Mouse (Mus musculus) layer of hippocampus, postnatal 36 days (tissue): ENCODE data around the gene Yes1. TPM values are rescaled to one million over a fixed set of nuclear protein-coding genes. Genes with fewer than 3 reads are reported as not detected.
"Not testable (repeated sequence)": the region's sequence is repeated elsewhere in the genome, so short reads cannot be mapped to it uniquely, and the experiment has no call there.

Source experiments
- DNase-seq, 2 experiments: peaks; one replicate each; pipeline ENCODE4 v3.0.0; 2022
- total RNA-seq, 2 experiments: library from RNA; stranded (reverse); gene quantifications; 2 replicates each; pipeline ENCODE4 v1.2.3; 2021

Yes1 gene
- total RNA-seq, 2 experiments from 2014 or later = 12.8 to 13.9 TPM

DNA sequence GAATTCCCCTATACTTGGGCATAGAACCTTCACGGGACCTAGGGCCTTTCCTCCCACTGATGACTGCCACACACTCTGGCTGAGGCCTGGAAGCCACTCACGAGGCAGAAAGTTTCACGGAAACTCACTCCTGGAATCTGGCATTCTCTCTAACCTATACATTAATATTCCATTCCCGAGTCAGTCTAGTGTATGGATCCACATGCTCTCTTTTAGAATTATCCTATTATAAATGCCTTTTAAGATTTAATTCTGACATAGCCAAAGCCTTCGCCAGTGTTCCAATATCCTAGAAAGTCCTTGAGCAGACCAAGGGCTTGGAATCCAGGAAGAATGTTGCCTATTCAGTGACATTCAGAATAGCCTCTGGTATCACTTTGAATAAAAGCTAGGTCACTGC is 100.5 kb downstream of the Yes1 start:
- no peak for DNase-seq

DNA sequence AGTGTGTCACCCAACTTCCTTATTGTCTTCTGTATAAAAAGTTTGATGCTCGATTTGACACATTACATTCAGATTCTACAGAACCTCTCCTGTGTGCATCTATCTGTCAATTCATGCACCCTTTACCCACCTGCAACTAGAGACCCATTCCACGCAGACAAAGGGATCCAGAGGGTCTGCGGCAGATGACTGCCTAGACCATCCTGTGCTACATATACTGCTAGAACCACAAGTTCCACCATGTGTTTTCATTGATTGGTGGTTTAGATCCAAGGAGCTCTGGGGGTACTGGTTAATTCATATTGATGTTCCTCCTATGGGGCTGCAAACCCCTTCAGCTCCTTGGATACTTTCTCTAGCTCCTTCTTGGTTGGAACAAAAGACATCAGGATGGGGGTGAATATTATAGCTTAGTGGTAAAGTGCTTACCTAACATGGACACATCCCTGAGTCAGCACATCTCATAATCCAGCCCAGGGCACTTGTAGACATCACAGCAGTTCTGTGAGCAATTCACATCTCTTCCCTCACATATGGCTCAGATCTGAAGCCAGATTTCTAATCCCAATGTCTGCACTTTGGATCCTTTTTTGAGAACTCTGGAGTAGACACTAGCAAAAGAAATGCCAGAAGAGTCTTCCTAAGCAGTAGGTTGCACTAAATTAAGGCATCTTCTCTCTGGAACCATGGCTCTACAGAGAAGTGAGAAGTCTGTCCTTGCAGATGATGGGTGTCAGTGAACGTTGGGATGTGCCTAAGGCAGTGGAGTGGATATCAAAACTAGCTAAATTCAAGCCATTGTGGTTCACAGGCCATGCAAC is 101.5 kb downstream of the Yes1 start:
- no peak for DNase-seq

DNA sequence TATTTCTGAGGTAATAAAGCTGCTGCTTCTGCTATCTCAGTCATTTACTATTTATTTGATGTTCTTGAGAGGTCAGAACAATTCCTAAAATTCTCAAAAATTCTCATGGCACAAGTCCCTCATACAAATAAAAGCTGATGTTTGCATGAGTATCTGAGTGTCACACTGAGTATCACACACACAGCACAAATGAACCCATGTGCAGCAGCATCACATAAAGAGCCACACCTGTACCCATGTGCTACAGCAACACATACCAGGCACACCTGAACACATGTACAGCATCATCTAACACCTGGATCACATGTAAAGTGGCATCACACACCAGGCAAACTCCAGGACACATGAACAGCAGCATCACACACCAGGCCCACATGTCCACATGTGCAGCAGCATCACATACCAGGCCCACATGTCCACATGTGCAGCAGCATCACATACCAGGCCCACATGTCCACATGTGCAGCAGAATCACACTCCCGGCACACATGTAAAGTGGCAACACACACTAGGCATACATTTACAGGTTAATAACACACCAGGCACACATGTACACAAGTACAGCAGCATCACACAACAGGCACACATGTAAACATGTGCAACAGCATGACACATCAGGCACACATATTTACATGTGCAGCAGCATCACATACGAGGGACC is 102.2 kb downstream of the Yes1 start:
- no peak for DNase-seq

DNA sequence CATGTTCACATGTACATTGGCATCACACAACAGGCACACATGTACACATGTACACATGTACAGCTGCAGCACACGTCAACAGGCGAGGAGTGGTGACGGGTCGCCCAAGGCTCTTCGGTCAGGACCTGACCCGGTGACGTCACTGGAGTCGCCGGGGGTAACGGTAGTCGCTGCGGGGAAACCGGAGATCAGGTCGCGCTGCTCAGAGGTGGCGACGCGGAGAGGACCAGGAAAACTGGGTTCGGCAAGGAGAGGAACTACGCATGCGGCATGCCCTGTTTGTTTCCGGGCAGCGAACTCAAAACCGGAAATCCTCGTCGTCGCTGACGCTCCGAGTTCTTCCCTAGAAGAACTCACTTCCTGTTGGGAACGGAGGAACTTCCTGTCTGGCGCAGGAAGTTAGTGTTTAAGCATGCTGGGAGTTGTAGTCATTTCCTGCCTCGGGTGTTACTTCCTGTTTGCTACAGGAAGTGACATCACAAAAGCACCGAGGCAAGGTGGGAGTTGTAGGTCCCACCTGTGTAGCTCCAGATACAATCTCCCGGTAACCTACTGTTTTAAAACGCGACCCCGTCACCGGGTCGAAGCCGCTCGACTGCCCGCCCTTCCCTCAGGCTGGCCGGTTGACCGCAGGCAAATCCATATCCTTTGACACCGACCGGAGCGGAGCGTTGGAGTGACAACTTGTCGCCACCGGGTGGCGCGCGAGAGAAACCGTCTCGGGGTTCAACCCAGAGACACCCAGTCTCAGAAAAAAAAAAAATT is 102.9 kb downstream of the Yes1 start:
- DNase-seq = peak; percentile 86 to 88

DNA sequence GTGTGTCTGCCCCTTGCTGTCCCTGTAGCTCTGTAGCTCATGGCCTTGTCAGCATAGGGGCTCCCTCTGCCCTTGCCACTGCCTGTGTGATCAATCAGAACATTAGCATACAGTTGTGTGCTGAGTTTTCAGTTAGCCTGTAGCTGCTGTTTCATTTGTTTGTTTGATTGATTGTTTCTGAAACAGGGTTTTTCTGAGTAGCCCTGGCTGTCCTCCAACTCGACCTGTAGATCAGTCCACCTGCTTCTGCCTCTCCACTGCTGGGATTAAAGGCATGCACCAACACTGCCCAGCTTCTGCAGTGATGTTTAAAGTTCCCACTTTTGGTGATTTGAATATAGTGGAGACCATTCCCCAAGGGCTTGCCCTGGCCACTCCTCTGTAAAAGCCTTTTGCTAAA is 106.8 kb downstream of the Yes1 start:
- DNase-seq = no peak

DNA sequence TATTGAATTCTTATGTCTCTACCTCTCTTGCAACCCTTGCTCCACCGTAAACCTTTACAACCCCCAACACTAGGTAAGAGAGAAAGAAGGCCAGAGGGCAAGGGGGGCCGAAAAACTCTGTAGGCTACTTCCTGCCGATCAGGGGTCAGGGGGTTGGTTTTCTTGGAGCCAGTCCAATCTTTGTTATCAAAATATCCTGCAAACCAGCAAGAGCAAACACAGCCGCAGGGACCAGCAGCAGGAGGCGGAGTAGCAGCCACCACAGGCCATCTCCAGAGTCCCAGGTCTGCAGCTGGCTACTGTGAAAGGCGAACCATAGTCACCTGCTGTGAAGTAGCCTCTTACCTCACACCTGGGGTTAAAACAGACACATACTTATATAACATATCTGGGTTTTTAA is 107.9 kb downstream of the Yes1 start:
- DNase-seq = no peak

DNA sequence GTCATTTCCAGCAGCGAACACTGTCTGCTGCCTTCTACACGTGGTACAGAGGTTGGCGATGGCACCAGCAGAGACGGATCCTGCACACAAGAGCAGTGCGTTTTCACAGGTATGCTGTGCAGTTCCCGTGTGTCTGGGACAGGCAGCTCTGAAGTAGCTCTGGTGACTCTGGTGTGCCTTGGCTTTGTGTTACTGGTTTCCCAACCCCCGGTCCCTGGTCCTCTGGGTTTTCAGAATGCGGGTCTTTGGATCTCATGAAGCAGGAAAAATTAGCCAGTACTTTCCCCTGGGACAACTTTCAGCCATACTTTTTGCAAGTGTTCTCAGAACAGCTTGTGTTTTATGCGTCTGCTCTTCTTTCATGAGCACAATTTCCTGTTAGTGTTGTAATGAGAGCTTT is 109.4 kb downstream of the Yes1 start:
- DNase-seq = no peak

DNA sequence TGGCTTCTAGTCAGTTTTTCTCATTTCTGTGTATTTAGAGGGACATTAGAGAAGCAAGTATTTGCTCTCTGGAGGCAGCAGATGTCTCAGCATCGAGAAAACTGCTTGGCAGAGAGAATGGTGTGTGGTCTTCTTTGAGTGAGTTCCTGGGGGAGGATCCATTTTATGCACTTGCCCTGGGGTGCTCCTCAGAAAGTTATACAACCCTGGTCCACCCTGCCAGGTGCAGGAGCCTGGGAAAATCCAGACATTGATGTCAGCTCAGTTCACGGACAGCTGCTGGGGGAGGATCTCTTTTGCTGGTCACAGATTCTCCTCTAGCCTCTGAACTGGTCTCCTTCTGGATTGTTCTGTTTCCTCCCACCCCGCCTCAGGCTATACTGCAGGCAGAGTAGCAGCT is 110.3 kb downstream of the Yes1 start:
- DNase-seq = no peak

DNA sequence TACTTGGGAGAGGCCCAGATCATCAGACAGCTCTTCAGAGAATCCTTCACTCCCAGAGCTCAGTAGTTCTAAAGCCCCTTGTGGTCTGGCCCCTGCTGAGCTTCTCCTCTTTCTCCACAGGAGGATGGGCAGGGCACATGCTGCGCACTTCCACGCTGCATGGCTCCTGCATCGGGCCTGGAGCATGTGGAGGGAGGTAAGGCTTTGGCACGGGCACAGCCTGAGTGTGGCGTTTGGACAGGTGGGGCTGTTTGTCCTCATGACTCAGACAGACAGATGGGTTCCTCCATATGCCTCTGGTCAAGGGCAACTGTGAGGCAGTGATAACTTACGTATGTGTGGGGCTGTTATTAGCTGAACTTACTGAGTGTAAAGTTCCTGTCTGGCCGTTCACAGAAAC is 111.3 kb downstream of the Yes1 start:
- DNase-seq = no peak

DNA sequence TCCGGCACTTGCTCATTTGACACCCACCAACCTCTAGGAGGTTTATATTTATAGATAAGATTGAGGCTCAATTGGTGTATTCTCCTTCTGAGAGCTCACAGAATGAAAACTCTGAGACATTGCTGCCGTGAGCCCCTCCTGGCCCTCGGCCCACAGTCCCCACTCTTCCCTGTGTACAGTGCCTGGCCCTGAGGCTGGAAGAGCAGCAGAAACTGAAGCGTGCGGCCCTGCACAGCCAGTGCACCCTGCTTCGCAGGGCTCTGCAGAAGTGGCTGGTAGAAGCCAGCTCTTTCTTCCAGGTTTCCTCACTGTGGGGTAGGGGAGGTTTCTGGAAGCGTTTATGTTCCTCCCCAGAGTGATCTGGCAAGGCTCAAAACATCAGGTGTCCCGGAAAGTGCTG is 111.7 kb downstream of the Yes1 start:
- not testable (repeated sequence) for DNase-seq

DNA sequence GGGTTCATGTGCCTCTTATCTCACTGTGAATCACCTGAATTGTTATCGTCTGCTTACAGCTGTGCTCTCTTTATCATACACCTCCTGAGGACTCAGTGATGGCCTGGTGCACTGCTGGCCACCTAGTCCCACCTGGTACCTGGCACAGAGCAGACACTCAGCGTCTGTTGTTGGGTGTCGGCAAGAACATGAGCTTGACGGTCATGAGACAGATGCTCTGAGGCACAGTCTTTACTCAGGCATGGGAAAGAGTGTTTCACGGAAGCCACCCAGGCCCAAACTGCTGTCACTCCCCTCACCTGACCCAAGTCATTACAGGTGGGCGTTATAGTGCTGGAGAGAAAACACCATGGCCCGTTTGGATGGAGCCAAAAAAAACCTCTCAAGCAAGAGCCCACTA is 113.0 kb downstream of the Yes1 start:
- no peak for DNase-seq

DNA sequence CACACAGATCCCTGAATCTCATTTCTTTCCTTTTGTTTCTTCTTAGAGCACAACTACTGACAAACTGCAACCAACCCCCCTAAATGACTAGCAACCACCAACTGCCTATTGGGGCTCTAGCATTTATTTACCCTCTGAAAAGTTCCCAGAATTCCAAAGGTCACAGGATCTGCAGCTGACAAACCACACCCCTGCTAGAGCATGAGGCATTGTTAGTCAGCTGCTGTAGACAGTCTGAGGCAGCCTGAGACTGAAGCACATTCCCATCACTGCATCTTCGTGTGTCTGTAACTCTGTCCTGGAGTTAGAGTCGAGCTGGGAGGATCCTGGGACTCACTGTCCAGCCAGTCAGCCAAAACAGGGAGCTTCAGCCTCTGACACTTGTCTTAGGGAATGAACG is 114.4 kb downstream of the Yes1 start:
- DNase-seq = not testable (repeated sequence)

DNA sequence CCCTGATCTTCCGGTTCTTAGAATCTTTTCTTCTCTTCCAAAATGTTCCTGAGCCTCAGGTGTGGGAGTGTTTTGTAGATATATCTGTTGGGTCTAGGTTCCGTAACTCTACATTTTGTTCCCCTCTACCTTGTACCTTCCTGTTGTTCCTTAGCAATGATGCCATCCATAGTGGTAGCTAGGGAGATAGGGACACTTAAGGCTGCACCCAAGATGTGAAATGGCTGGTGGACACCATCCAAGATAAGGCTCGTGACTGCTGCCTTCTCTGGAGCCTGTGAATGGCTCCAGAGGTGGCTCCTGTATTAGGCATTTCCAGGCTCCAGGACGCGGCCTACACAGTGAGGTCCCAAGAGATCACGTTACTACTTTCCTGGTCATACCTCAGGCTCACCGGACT is 117.3 kb downstream of the Yes1 start:
- no peak for DNase-seq

DNA sequence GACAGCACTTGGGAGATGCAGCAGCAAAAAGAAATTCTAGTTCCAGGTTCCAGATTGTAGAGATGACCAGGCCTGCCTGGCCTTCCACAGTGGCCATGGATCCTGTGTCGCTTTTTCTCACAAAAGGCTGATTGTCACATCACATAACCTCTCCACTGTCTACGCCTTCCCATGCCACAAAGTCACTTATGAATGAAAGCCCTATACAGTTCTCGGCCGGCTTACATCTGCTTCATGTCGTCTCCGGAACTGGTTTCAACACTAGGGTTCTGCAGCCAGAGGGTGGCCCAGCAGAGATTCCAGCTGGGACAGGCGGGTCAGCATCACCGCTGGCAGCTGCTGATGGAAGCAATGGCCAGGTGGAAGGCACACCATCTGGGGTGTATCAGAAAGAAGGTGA is 117.9 kb downstream of the Yes1 start:
- peak in 1 of 2 experiments; percentile 7 for DNase-seq

DNA sequence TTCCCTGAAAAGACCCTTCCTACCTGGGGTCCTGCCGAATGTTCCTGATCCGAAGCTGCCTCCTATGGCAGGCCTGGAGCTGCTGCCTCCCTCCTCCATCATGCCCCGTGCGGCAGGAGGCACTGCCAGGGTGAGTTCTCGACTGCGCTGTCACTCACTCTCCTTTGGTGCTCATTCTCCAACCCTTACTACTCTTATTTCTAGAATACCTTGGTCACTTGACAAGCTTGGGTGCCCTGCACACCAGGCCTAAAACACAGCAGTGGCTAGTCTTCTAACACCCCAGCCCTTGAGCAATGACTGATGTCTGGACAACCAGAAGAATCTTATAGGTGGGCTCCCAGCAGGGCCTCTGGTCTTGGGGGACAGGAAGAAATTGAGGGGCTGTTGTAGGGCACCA is 122.9 kb downstream of the Yes1 start:
- not testable (repeated sequence) for DNase-seq

DNA sequence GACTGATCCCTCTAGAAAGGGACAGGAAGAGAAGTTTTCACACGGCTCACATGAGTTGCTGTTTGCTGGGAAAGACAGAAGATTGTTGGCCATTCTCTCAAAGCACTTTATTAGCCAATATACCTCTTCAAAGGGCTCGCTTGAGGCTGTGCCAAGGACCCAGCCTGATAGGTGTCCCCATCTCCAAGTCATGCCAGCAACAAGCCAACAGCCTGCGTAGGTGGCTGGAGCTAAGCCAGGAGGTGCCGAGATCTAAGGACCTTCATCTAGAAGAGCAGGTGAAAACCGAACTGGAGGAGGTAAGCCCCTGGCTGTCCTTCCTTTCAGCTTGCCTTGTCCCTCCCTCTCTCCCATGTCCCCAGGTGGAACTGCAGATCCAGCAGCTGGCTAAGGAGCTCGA is 124.8 kb downstream of the Yes1 start:
- DNase-seq = no peak

Other genes with a start within 250 kb of the Yes1 start
- gene Ppp1cb, start 152.3 kb upstream of the Yes1 start, total RNA-seq = 100 to 1,000 TPM; 447 to 463 TPM
- 10 to 100 TPM; 64.1 to 68.3 TPM for gene Pisd, start 174.5 kb downstream of the Yes1 start, total RNA-seq
- not detected for gene Gm20671, start 215.9 kb downstream of the Yes1 start, total RNA-seq
- gene Prr14l, start 243.1 kb downstream of the Yes1 start, total RNA-seq = 10 to 100 TPM; 54.6 to 58.2 TPM